Mouse (Mus musculus) stomach, postnatal 0 days (tissue): ENCODE measurements around the gene Tubgcp6.

Source experiments
- CTCF ChIP-seq: IDR thresholded peaks from 2 replicates; pipeline ENCODE4 v1.5.1; 2016; ENCODE audit warnings: antibody characterized with exemption, low read depth, mild to moderate bottlenecking, moderate library complexity
- EP300 ChIP-seq: optimal IDR thresholded peaks from 2 replicates; pipeline ENCODE3; 2016; ENCODE audit warnings: antibody characterized with exemption

GRCm38 (mm10) chr15:89136461-89137155, 13.7 kb upstream of the Tubgcp6 start:
- TF ChIP-seq CTCF (no peak), EP300 (no peak)
